Mouse (Mus musculus) heart, postnatal 25 days (tissue): ENCODE data around the gene Hrnr. TPM values are rescaled to one million over a fixed set of nuclear protein-coding genes. Genes with fewer than 3 reads are reported as not detected.

Experiments
- DNase-seq: peaks from one replicate; pipeline ENCODE4 v3.0.0; 2022; ENCODE audit warnings: low spot score
- intact Hi-C: fragments of 180-260 bp; cut with DNase I; formaldehyde crosslinking; loops from one replicate; pipeline ENCODE4 v1.15.1; 2025
- total RNA-seq, 2 experiments: library from RNA; stranded (reverse); gene quantifications; 2 replicates each; pipeline ENCODE4 v1.2.3; 2021

Gene Hrnr
- not detected for total RNA-seq

DNA sequence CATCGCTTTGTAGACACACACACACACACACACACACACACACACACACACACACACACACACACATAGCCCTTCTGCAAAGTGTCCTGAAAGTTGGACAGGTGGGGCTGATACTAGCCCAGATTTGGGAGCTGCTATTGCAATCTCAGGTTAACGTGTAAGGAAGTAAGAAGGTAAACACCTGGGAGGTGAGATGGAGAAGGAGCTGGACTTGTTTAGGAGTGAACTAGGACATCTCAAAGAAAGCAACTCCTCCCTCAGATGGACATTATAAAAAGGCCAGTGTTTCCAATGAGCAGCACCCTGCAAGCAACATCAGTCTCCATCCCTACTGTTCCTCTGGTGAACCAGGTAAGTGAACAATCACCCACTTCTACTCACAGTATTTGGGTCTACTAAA, at the start of gene Hrnr:
Gene Hrnr (plus strand): TSS at position 301 of the 400 bp plus-strand sequence.
- intact Hi-C loops = no loop called here
- no peak for DNase-seq

DNA sequence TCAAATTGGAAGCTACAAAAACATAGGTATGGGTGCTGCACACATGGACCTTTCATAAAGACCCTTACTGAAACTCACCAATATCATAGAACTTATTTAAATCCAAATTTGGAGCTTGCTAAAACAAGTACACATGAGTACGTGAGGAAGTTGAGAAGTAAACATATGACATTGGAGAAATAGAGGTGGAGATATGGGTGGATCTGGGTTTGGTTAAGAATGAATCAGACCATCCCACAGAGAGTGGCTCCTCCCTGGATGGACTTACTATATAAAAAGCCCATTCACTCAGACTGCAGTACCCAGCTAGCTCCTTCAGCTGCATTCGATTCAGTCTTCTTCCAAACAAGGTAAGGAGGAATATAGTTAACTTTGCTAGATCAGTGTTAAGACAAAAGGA, 46.3 kb upstream of the Hrnr start, which contains the start of gene Flg:
Gene Flg (plus strand): TSS at position 301 of the 400 bp plus-strand sequence.
- intact Hi-C loops = no loop called here
- no peak for DNase-seq

DNA sequence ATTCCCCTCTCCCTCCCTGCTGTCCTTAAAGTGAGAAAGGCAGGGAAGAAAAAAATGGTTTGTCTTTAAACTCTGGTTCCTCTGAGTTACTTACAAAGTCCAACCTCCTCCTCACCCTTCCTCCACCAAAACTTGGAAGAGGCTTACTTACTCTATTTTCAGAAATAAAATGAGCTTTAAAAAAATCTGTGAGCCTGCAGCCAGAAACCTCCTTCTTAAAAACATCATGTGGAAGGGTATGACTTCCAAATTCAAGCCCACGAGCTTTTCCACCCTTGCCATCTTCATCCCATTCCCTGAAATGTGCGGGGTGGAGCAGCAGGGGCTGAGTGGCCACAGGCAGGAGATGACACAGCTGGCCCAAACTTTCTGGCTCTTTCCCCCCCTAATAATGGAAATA, 22.0 kb upstream of the Hrnr start:
- DNase-seq = no peak
- intact Hi-C loops = no loop called here

DNA sequence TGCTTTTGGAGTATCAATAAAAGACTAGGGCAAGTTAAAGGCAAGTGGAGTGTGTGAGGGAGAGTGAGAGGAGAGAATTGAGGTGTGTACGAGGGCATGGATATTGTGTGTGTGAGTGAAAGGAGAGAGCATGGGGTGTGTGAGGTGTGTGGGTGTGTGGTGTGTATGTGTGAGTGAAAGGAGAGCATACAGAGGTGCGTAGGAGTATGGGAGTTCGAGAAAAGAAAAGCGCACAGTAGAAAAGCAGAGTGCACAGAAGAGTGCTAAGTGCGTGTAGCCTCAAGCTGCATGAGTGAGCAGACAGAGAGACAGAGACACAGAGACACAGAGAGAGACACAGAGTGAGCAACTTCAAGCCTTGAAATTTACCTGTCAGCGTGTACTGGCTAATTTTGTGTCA, 19.7 kb upstream of the Hrnr start:
- intact Hi-C loops = no loop called here
- no peak for DNase-seq

DNA sequence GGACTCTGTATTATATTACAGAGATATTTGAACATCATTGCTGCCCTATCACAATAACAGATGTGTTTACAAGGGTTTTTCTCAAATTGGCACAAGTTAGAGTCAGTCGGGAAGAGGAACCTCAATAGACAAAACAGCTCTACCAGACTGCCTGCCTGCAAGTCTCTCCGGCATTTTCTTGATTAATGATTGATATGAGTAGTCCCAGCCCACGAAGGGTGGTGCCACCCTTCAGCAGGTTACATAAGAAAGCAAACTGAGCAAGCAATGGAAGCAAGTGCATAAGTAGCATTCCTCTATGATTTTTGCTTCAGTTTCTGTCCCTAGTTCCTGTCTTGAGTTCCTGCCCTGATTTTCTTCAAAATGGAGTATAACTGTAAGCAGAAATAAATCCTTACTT, 17.7 kb upstream of the Hrnr start:
- no peak for DNase-seq
- intact Hi-C loops = no loop called here

DNA sequence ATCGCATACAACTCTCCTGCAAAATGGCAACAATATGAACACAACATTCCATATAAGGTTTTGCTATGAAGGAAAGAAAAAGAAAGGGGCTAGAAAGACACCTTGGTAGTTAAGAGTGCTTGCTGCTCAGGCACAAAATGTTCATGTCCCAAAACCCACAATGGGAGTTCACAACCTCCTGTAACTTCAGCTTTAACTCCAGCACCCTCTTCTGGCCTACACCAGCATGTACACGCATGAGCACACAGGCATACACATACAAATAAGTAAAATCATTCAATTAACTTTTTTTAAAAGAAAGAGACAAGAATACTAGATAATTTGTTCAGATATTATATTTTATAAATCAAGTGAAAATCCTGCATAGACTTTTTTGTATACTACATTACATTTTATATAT, 13.4 kb upstream of the Hrnr start:
- intact Hi-C loops = no loop called here
- DNase-seq = no peak

DNA sequence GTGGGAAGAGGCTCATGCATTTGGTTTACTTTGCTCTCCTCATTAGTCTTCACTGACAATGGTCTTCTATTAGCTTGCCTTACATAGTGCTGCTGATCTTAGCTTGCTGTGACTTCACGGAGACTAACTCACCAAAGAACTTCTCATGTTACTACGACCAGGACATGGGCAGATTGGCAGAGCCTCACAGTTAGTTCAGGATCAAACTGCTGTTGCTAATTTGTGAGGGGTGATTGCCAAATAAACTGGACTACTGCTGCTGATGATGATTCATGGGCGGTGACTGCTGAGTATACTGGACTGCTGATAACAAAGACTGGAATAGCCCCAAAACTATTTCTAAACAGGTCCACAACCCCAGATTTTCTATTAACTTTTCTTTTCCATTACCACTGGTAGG, 8.2 kb upstream of the Hrnr start:
- DNase-seq = no peak
- intact Hi-C loops = no loop called here

DNA sequence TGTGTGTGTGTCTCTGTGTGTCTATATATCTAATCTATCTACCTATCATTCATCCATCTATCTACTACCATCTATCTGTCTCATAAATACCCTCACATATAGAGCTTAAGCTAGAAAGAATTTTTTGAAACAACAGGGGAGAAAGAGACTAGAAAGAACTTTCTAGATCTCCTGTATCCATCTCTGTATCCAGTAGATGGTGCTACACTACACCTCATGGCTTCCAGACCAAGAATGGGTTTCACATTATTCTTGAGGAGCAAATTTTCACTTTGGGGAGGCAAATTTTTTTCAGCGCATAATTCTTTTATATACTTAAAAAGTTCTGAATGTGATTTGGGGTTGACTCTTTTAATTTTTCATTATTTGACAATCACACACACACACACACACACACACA, 5.2 kb upstream of the Hrnr start:
- no peak for DNase-seq
- intact Hi-C loops = no loop called here

DNA sequence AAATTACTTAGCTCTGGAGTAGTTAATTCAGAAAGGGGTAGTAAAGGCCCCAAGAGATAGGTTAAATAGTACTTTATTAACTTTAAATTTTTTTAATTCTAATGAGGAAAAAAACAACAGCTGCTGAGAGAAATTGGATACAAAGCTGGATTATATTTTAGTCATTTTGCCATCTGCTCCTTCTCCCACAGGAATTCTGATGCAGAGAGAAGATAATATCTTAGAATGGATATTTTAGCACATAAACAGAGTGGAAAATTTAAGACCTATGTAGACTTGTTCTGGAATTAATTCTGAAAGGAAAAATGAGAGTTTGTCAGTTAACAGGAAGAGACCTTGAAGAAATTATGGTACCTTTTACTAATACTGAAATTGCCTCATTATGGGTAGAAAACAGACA, 18.2 kb downstream of the Hrnr start:
- DNase-seq = no peak
- intact Hi-C loops = no loop called here

DNA sequence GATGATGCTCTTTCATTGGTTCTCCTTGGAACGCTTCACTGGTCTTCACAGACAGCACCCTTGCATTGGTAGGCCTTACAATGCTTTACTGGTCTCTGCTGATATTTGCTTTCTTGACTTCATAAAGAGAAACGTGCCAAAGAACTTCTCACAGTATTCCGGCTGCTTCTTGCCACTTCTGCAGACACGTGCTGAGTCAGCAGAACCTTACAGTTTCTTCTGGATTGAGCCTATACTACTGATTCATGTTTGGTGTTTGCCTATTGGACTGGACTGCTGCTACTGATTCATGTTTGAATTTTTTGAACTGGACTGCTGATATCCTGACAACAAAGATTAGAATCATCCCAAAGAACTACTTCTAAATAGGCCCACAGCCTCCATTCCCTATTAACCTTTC, 20.5 kb downstream of the Hrnr start:
- no peak for DNase-seq
- intact Hi-C loops = no loop called here

DNA sequence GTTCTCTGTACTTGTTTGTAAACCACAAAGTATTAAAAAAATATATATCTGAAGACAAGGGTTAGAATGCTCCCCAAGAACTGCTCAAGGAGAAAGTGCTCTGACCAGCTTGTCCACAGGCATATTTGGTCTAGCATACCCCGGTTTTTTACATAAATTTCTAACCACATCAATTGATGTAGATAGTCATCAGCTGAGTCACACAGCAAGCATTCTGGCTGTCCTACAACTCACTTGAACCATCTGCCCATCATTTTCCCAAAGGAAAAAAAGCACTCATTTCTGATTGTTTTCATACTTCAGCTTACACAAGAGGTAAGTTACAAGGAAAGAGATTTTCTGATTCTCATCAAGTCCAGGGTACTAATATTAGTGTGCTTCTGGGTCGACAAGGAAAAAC, 27.3 kb downstream of the Hrnr start:
- intact Hi-C loops = no loop called here

DNA sequence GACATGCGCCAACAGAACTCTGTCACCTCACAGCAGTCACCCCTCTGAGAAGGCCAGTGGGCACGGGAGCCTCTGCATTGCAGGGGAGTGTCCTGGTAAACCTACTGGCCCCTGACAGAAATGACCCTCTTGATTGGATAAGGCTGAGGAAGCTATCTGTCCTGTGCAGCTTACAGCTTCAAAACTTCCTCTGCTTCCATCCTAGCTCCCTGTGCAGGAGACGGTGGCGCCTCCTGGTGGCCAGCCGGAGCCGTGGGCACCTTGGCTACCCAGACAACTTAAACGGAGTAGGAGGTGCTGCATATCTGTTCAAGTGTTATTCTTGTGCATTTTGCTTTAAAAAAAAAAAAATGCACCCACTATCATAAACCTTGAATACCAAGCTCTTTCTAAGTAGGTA, 40.5 kb downstream of the Hrnr start:
- intact Hi-C loops = no loop called here
- DNase-seq = no peak

More for the DNA sequence above, 27.3 kb downstream of the Hrnr start:
- no peak for DNase-seq

DNA sequence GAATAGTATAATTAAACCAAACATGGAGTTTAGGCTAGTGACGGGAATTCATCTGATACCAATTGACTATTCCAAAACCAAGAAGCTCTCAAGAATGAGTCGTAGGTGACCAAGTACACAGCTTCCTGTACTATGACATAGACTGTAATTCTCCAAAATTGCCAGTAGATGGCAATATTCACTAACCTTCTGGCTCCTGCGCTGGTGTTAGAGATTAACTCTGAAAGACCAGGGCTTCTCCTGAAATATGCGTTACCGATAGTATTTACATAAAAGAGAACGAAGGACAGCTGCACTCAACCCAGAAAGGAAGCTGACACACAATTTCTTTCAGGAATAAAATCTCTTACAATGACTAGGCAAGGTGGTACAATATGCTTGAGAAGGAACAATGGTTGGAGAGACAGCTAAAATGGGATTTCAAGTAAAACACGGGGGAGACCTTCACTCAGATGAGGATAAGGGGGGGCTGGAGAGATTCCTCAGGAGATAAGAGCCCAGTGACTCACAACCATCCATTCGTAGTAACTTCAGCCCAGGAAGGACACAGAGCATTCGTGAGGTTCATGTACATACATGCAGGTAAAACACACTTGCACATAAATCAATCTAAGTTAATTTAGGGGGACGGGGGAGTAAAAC, 42.5 kb downstream of the Hrnr start:
- intact Hi-C loops = loop anchor here (1.0 to 2.0 kb wide), 2 partner anchors 45 to 132 kb away; no protein-coding TSS in a partner anchor
- no peak for DNase-seq

DNA sequence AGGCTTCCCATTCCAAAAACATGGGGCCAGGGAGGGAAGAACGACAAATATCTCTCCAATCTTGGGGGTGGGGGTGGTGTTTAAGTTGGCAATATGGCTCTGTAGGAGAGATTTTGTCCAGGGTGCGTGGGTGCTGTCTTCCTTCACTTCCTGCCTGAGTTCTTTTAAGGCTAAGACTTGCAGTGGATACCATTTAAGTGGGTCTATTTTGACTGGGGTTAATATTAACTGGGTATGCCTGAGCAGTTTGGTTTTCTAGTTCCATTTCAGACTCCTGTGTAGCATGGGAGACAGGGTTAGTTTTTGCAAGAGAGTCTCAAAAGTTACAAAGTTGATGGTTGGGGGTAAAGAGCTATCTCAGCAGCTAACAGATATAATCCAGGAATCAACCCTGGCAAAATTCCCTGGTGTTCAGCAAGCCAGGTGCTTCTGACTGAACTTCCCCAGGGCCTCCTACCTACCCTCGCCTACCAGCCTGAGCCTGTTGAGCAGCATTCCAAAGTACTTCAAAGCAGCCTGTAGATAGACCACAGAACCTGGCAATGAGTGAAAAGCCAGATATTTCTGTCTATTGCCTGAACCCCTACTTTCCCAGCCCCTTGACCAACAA, 47.5 kb downstream of the Hrnr start:
- no peak for DNase-seq
- intact Hi-C loops = no loop called here

DNA sequence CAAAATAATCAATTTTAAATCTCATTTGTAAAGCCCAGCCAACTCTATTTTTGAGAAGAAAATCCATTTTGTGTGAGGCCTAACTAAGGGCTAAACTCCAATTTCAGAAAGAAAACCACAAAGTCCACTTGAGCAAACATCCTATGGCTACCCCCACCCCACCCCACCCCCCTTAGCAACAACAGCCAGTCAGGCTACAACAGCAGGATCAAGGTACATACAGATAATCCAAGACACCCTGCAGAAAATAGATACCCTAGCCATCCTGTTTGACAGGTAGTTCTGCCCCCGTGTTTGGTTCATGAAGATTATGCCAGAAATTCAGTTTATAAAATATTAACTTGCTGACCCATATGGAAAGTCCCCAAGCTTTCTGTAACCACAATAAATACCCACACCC, 48.6 kb downstream of the Hrnr start:
- intact Hi-C loops = no loop called here
- no peak for DNase-seq

DNA sequence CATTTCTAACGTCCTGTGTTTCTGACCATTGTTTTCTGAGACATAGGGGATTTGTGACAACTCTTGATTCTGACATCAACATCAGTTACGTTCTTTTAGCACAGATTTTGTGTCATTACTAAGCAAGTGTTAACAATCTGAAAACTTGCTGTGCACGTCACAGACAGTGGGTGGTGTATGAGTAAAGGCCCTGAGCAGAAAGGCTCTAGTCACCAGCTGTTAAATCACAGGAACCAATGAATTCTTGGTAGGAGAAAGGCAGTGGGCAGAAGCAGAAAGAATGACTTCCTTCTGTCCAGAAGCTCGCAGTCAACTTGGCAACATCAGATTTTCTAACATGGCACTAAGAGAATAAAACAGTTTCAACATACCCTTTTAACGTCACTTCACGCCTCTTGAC, 53.9 kb downstream of the Hrnr start:
- intact Hi-C loops = no loop called here
- DNase-seq = no peak

DNA sequence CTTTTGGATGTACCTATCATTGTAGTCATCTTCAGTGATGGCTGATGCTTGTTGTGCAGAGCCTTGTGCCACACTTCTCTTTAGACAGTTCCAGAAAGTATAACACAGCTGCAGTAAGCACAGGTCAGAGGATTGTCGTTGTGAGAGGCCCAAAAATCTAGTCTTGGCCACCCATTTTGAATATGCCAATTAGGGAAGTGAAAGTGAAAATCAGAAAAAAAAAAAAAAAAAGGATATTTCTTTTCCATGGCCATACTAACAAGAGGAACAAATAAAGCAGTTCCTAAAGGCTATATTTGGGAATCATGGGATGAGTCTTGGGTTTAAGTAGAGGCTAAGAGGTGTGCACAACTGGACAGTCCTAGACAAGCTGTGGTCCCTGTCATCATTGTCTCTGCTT, 55.6 kb downstream of the Hrnr start:
- intact Hi-C loops = no loop called here
- DNase-seq = no peak

DNA sequence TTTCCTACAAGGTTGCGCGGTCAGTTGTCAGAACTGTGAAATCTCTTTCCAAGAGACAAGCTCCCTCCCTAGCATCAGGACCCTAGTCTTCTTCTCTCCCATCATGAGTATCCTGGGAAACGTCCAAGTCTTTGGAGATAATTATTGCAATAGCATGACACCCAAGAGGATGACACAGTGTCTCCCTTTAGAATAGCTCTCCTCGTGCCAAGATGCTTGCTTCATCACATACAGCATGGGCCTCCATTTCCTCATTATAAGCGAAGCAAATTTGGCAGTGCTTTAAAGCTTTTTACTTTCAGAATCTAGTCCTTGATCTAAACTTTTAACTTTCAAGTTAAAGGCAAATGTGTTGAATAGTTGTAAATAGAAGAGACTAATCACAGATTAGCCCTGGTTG, 56.1 kb downstream of the Hrnr start:
- DNase-seq = no peak
- intact Hi-C loops = no loop called here

DNA sequence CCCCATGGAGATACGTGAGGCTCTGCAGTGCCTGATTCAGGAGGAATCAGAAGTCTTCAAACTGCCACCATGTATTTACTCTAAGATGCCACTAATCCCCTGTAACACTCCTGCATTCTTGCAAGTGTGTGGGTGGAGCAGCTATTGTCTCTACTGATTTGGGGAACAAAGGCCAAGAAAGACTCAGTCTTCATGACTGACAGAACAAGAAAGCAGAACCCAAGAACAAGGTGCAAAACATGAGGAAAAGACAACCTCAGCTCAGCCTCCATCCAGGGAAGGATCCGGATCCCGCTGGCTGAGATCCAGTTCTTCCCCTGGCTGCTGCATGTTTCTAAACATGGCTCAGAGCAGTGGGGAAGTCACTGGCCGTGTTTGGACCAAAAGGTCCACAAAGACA, 58.6 kb downstream of the Hrnr start:
- intact Hi-C loops = no loop called here
- DNase-seq = no peak
